Mouse (Mus musculus) small intestine, adult 2 months (tissue): ENCODE results near the gene Gm28305.

ENCODE experiments used
- CTCF ChIP-seq: fragments of 200-500 bp; IDR thresholded peaks from 2 replicates; pipeline ENCODE4 v1.5.1; 2012; ENCODE audit warnings: low read depth, mild to moderate bottlenecking, control low read depth, inconsistent platforms, low read length, moderate library complexity, mixed read lengths; ENCODE audit not compliant: insufficient replicate concordance, insufficient read length; ENCODE audit errors: extremely low read depth
- POLR2A ChIP-seq: fragments of 200-500 bp; IDR thresholded peaks from 2 replicates; pipeline ENCODE4 v1.6.1; 2012; ENCODE audit warnings: low read depth, mild to moderate bottlenecking, control low read depth, inconsistent platforms, low read length, moderate library complexity

- TF ChIP-seq POLR2A: no peak
- TF ChIP-seq CTCF: no peak
These were observed 61.8 kb downstream of the Gm28305 start for GRCm38 (mm10) chr9:104102301-104102700.
